Mouse (Mus musculus) cerebellum, adult 2 months (tissue): ENCODE results near the gene Mafk.

ENCODE experiments used
- CTCF ChIP-seq: fragments of 200-500 bp; IDR thresholded peaks from 2 replicates; pipeline ENCODE4 v1.5.1; 2011; ENCODE audit warnings: low read depth, mild to moderate bottlenecking, control low read depth, low read length, moderate library complexity, borderline replicate concordance; ENCODE audit not compliant: insufficient read depth
- POLR2A ChIP-seq: fragments of 200-500 bp; IDR thresholded peaks from 2 replicates; pipeline ENCODE4 v1.6.1; 2011; ENCODE audit warnings: low read length, control low read depth, borderline replicate concordance; ENCODE audit not compliant: insufficient read depth

- no peak for TF ChIP-seq CTCF
- TF ChIP-seq POLR2A: no peak
Measured at GRCm38 (mm10) chr5:139776966-139777365, 14.3 kb upstream of the Mafk start.
